Mouse (Mus musculus) brain, embryonic 14.5 days (tissue): ENCODE measurements around the gene Alx3.

Source experiments
- CTCF ChIP-seq: fragments of 200-500 bp; IDR thresholded peaks from 2 replicates; pipeline ENCODE4 v1.5.1; 2012; ENCODE audit warnings: inconsistent platforms, mild to moderate bottlenecking, moderate library complexity, borderline replicate concordance; ENCODE audit not compliant: insufficient read depth, insufficient read length; ENCODE audit errors: extremely low read depth
- POLR2A ChIP-seq: fragments of 200-500 bp; IDR thresholded peaks from 2 replicates; pipeline ENCODE4 v1.6.1; 2012; ENCODE audit warnings: mild to moderate bottlenecking, inconsistent platforms, borderline replicate concordance; ENCODE audit not compliant: poor library complexity, insufficient read depth, insufficient read length, severe bottlenecking; ENCODE audit errors: extremely low read depth

GRCm38 (mm10) chr3:107595264-107595937, 570 bp downstream of the Alx3 start:
- no peak for TF ChIP-seq CTCF
- no peak for TF ChIP-seq POLR2A
